Mouse (Mus musculus): ENCODE measurements around the gene Zswim3.

DNA sequence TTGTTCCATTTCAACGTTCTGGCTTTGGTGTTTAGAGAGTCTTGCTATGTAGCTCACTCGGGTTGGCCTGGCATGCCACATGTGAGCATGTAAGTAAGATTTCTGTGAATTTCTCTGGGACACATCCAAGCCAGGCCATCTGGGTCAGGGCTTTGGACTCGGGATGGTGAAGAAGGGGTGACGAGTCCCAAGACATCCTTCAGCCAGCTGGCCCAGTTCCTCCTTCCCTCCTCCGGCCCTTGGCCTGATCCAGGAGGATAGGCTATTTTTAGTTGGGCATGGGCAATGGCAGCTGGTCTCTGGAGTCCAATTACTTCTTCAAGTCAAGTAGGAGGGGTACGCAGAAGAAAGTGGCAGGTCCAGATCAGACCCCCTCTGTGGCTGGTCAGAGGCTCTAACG is 26.1 kb upstream of the Zswim3 start:
- TF ChIP-seq CTCF (IDR thresholded peaks at IDR 0.05; ENCODE audit: borderline replicate concordance, extremely low read depth, insufficient read depth, insufficient read length) (no peak), POLR2A (IDR thresholded peaks at IDR 0.05; ENCODE audit: borderline replicate concordance, extremely low read depth, insufficient read depth, insufficient read length, poor library complexity, severe bottlenecking) (no peak)

Measured in brain, embryonic 14.5 days (tissue).